Mouse (Mus musculus): ENCODE measurements around the gene Tle3.

- TF ChIP-seq CTCF (IDR thresholded peaks at IDR 0.05; ENCODE audit: low read depth) (no peak), EP300 (IDR thresholded peaks at IDR 0.05; ENCODE audit: low read depth) (no peak)
Measured at GRCm38 (mm10) chr9:61330747-61331146, 41.4 kb upstream of the Tle3 start.

All from liver, embryonic 14.5 days (tissue).